Mouse (Mus musculus) megakaryocyte, embryonic 14.5 days (primary cell): ENCODE results near the gene Mpped2. TPM values are rescaled to one million over a fixed set of nuclear protein-coding genes. Genes with fewer than 3 reads are reported as not detected.

Experiments
- H3K27me3 ChIP-seq: replicated peaks from 2 replicates; pipeline ENCODE3; 2012; ENCODE audit warnings: inconsistent platforms
- H3K36me3 ChIP-seq: replicated peaks from 2 replicates; pipeline ENCODE3; 2012; ENCODE audit warnings: low read length, inconsistent platforms, mixed read lengths
- H3K4me1 ChIP-seq: 2 replicates; pipeline ENCODE4 v1.6.1; 2012; ENCODE audit warnings: inconsistent platforms
- H3K4me3 ChIP-seq: replicated peaks from 2 replicates; pipeline ENCODE3; 2012; ENCODE audit warnings: moderate library complexity, mild to moderate bottlenecking, inconsistent platforms
- H3K9me3 ChIP-seq: 2 replicates; pipeline ENCODE4 v1.6.1; 2012; ENCODE audit warnings: inconsistent platforms
- FLI1 ChIP-seq: IDR thresholded peaks from 2 replicates; pipeline ENCODE4 v1.6.1; 2012; ENCODE audit warnings: low read length, inconsistent platforms, mixed read lengths
- GATA1 ChIP-seq: IDR thresholded peaks from 3 replicates; pipeline ENCODE4 v1.6.1; 2012; ENCODE audit warnings: mixed read lengths, low read length, inconsistent platforms, borderline replicate concordance
- polyA plus RNA-seq: library from polyadenylated mRNA; stranded (reverse); fragments of >175 nt; gene quantifications from 2 replicates; pipeline ENCODE4 v1.2.3, GENCODE M21; 2012; ENCODE audit warnings: low replicate concordance; ENCODE audit not compliant: insufficient read depth

The Mpped2 gene
- polyA plus RNA-seq, 1 experiment, result 0.10 TPM

DNA sequence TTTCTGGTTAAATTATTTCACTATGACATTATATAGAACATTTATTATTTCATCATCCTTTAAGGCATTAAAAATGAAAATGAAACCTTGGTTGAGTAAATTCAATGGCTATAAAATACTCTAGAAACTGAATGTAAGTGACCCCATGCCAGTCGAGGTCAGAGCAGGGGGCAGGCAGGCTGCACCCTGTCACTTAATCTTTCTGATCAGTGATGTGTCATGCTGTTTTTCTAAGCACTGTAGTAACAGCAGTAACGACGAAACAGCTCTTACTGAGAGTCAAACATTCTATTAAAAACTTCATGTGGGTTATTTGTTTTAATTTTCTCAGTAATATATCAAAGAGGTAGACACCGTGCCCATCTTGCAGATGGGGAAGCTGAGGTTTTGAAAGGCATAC lies 153.4 kb downstream of the Mpped2 start:
- H3K9me3 ChIP-seq, result peaks cover 16% of the 10 kb centered on the region
- H3K4me1 ChIP-seq, result no peaks in the 10 kb centered on the region
- H3K27me3 ChIP-seq, result no peaks in the 10 kb centered on the region
- no peak for TF ChIP-seq FLI1
- TF ChIP-seq GATA1, result no peak
- H3K4me3 ChIP-seq, result no peak overlapping the region
- no peaks in the 10 kb centered on the region for H3K36me3 ChIP-seq

DNA sequence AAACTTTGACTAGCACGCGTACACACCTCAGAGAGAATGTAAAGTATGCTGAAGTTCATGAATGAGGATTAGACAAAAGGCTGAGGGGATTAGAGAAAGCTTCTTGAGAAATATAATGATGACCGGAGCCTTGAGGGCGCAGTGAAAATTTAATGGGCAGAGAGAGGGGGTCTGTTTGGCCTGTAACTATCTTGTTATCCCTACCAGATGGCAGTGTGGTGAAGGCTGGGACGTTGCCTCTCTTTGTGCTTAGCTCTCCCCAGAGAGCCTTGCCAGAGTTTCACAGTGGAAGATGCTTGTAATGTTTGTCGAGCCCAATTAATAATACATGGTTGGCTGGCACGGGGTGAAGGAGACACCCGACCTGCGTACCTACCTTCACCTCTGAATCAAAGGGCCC lies 156.3 kb downstream of the Mpped2 start:
- no peaks in the 10 kb centered on the region for H3K36me3 ChIP-seq
- no peaks in the 10 kb centered on the region for H3K4me1 ChIP-seq
- no peak for TF ChIP-seq GATA1
- peaks cover 11% of the 10 kb centered on the region; the same call in 1 of the 2 replicates for H3K9me3 ChIP-seq
- H3K4me3 ChIP-seq, result no peak overlapping the region
- H3K27me3 ChIP-seq, result no peaks in the 10 kb centered on the region

DNA sequence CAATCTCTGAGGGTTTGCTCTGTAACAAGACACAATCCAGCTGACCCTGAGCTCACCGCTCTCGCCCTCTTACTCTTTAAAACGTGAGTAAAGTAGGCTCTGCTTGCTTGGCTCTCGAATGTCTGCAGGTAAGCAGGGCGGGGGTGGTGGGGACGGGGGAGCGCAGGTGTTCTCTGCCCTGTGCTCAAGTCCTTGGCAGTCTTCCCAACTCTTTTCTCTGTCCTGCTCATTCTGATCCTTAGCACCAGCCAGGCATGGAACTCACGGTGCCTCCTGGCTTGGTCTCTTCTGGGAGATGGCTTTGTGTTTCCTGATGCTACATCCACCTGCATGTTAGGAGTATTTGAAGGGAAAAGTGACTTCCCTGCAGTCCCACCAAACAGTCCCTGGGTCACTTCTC lies 158.4 kb downstream of the Mpped2 start:
- TF ChIP-seq GATA1 (no peak), FLI1 (no peak)
- Histone ChIP-seq H3K4me1 (no peaks in the 10 kb centered on the region), H3K36me3 (no peaks in the 10 kb centered on the region), H3K9me3 (peaks cover 23% of the 10 kb centered on the region), H3K4me3 (no peak overlapping the region), H3K27me3 (no peaks in the 10 kb centered on the region)

DNA sequence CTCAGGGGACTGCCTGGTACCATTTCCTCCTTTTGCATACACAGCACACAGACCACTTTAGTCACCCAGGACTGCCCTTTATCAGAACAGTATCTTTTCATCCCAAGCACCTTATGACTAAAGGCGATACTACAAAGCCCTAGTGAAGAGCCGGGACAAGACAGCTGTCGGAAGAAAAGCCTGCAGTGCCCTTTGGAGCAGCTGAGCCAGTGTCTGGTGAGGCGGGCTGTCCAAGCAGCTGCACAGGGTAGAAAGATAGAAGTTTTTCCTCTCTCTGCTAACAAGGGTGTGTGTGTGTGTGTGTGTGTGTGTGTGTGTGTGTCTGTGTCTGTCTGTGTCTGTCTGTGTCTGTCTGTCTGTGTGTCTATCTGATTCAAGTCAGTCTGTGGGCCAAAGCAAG lies 161.1 kb downstream of the Mpped2 start:
- Histone ChIP-seq H3K4me3 (no peak overlapping the region), H3K36me3 (no peaks in the 10 kb centered on the region), H3K9me3 (peaks cover 39% of the 10 kb centered on the region), H3K27me3 (no peaks in the 10 kb centered on the region), H3K4me1 (no peaks in the 10 kb centered on the region)
- TF ChIP-seq GATA1 (no peak), FLI1 (no peak)

DNA sequence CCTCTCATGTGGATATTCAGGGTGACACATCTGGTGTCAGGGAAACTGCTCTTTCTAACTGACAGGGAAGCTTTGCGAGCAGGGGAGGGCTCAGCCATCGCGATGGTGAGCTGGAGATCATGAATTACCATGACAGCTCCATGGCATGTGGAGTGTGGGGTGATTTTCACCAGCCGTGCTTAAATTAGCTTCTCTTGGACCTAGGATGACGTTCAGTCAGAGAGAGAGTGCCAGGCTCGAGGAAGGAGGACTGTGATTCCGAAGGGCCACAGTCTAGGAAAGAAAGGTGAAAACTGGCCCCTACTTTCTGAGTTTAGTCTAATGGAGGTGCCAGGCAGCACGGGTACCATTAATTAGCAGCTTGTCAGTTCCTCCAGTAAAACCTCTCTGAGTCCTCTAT lies 161.7 kb downstream of the Mpped2 start:
- Histone ChIP-seq H3K27me3 (no peaks in the 10 kb centered on the region), H3K36me3 (no peaks in the 10 kb centered on the region), H3K4me1 (no peaks in the 10 kb centered on the region), H3K4me3 (no peak overlapping the region), H3K9me3 (peaks cover 43% of the 10 kb centered on the region)
- TF ChIP-seq GATA1 (no peak), FLI1 (no peak)

DNA sequence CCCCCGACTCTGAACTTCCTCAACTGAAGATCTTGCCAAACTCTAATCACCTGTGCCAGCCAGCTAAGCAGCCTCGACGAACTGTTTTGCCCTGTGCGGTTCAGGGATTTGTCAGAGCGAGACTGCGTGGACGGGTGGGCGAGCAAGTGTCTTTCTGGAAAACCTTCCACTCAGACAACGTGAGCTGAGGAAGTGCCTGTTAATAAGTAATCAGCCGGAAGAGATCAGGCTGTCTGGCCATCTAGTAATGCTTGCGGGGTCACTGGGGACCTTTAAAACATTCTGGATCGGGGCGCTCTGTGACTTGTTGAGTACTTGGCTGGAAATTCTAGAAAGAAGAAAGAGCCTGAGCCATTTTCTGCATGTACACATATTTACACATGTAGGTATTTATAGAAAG lies 162.1 kb downstream of the Mpped2 start:
- Histone ChIP-seq H3K4me1 (no peaks in the 10 kb centered on the region), H3K9me3 (peaks cover 44% of the 10 kb centered on the region), H3K36me3 (no peaks in the 10 kb centered on the region), H3K27me3 (no peaks in the 10 kb centered on the region), H3K4me3 (no peak overlapping the region)
- TF ChIP-seq GATA1, result no peak
- no peak for TF ChIP-seq FLI1

DNA sequence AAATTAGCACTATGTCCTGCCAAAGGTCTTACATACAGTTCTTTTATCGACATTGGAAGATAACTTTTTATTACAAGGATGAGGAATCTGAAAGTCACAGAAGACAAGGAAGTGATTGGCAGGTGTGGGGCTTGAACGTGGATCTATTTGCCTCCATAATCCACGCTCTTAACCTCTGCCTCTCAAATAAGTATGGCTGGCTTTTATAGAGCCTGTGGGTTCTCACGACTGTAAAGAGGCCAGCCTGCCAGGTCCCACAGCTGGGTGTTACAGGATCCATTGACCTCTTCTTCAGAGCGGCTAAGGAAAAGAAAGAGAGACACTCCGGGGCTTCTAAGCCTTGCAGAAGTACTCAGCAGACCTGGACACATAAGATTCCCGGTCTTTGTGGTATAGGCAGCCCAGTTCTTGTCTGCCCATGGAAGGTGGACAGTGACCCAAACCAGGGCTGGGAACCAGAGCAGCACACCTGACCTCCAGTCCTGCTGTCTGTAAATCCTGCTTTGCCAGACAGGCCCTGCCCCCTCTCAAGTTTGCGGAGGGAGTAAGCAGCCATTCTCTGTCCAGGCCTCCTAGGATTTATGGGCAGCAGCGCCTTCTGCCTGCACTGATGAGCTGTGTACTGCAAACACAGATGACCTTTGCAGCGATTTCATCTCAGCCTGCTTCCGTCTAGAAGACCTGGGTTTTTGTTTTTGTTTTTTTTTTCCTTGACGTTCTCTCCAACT lies 162.7 kb downstream of the Mpped2 start:
- Histone ChIP-seq H3K9me3 (peaks cover 47% of the 10 kb centered on the region), H3K36me3 (no peaks in the 10 kb centered on the region), H3K4me3 (no peak overlapping the region), H3K27me3 (no peaks in the 10 kb centered on the region), H3K4me1 (no peaks in the 10 kb centered on the region)
- no peak for TF ChIP-seq GATA1
- no peak for TF ChIP-seq FLI1

DNA sequence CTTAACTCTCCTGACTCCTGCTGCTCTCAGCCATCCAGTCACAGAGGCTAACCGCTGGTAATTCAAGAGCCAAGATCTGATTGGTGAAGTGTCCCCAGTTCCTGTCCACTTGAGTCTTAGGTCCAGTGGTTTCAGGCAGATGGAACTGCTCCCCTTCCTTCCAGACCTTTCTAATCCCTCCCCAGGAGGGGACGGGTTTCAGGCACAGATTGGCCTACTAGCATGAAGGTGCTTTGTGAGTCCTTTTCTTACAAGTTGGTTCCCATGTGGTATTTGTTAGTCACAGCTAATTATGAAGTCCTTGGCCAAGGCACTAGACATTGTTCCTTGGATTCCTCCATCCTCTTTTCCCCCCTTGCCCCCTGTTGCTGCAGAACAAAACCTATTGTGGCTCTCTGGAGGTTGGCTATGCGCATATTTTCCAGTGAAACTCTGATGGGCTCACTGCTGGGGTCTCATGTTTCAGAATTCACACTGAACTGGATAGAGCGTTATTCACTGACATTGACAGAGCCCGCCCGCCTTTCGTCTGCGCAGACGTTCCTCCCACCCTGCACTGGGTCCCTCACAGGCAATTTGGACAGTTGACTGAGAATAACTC lies 163.4 kb downstream of the Mpped2 start:
- Histone ChIP-seq H3K4me3 (no peak overlapping the region), H3K36me3 (no peaks in the 10 kb centered on the region), H3K9me3 (peaks cover 48% of the 10 kb centered on the region), H3K4me1 (no peaks in the 10 kb centered on the region), H3K27me3 (no peaks in the 10 kb centered on the region)
- no peak for TF ChIP-seq GATA1
- TF ChIP-seq FLI1, result no peak

DNA sequence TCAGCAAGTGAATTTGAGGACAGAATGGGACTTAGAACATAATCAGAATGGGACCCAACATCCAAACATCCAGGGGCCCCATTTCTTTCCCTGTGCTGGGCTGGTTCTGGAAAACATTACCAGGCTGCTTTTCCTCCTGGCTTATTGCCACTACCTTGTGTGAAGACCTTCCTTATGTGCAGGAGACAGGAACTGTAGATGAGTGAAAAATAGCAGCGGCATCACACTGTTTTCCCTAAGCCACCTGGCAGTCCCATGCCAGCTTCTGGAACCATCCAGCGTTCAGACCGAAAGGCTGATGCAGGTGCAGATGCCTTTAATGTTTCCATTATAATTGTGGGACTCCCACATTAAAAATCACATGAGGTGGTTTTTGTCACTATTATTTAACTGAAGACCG lies 164.2 kb downstream of the Mpped2 start:
- Histone ChIP-seq H3K27me3 (no peaks in the 10 kb centered on the region), H3K4me3 (no peak overlapping the region), H3K9me3 (peaks cover 47% of the 10 kb centered on the region), H3K36me3 (no peaks in the 10 kb centered on the region), H3K4me1 (no peaks in the 10 kb centered on the region)
- TF ChIP-seq FLI1 (no peak), GATA1 (no peak)

DNA sequence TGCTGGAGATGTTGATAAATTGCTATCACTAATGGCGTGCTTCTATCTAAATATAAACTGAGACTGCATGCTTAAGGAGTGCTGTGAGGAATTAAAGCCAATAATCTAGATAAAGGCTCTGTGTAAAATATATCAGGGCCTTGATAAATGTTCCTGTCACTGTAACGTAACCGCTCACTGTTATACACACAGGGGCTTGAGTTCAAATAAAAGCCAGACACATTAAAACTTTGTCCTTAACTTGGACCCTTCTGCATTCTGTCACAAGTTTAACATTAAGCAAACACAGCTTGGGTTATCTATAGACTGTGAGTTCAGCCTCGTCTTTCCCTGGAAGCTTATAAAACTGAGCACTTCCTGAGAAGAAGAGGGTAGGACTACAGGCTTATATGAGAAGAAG lies 164.6 kb downstream of the Mpped2 start:
- TF ChIP-seq FLI1 (no peak), GATA1 (no peak)
- H3K36me3 ChIP-seq, result no peaks in the 10 kb centered on the region
- no peaks in the 10 kb centered on the region for H3K4me1 ChIP-seq
- H3K9me3 ChIP-seq, result peaks cover 49% of the 10 kb centered on the region
- no peaks in the 10 kb centered on the region for H3K27me3 ChIP-seq
- no peak overlapping the region for H3K4me3 ChIP-seq
